Mouse (Mus musculus) MEL (cell line): Measurements from ENCODE around the gene Rmnd1. TPM values are rescaled to one million over a fixed set of nuclear protein-coding genes. Genes with fewer than 3 reads are reported as not detected.

Experiments
- DNase-seq: peaks from one replicate; pipeline ENCODE4 v3.0.0; 2011; ENCODE audit warnings: low read depth, low spot score
- H3K27ac ChIP-seq: 2 replicates; pipeline ENCODE4 v1.5.1; 2012; ENCODE audit warnings: low read depth, mild to moderate bottlenecking, control low read depth, low read length, moderate library complexity; ENCODE audit not compliant: control insufficient read depth
- H3K27me3 ChIP-seq, 2 experiments: fragments of 150-350 bp in 1 of 2; sonication (generic) in 1 of 2; 2 replicates each; pipeline ENCODE4 v1.6.1; 2012; ENCODE audit warnings: low read length in 2 of 2, mild to moderate bottlenecking in 2 of 2, improper control_type of control experiment in 1 of 2, moderate library complexity in 1 of 2; ENCODE audit not compliant: insufficient read depth in 2 of 2, control insufficient read depth in 1 of 2
- H3K36me3 ChIP-seq, 2 experiments: 2 replicates each; pipeline ENCODE4 v1.6.1; 2012 to 2014; ENCODE audit warnings: low read length in 2 of 2, improper control_type of control experiment in 1 of 2, inconsistent platforms in 1 of 2, mild to moderate bottlenecking in 1 of 2; ENCODE audit not compliant: insufficient read depth in 2 of 2, control insufficient read depth in 1 of 2
- H3K4me1 ChIP-seq, 2 experiments: fragments of 150-350 bp in 1 of 2; sonication (generic) in 1 of 2; 2 replicates each; pipeline ENCODE4 v1.6.1; 2012; ENCODE audit warnings: low read length in 2 of 2, improper control_type of control experiment in 1 of 2, mild to moderate bottlenecking in 1 of 2; ENCODE audit not compliant: insufficient read depth in 2 of 2, control insufficient read depth in 1 of 2
- H3K4me3 ChIP-seq, 2 experiments: fragments of 150-350 bp in 1 of 2; sonication (generic) in 1 of 2; 2 replicates each; pipeline ENCODE4 v1.5.1; 2012; ENCODE audit warnings: low read depth in 2 of 2, low read length in 2 of 2, mild to moderate bottlenecking in 2 of 2, moderate library complexity in 2 of 2, control low read depth in 1 of 2, improper control_type of control experiment in 1 of 2; ENCODE audit not compliant: control insufficient read depth in 1 of 2, insufficient read depth in 1 of 2
- H3K79me2 ChIP-seq: 2 replicates; pipeline ENCODE4 v1.6.1; 2012; ENCODE audit warnings: mild to moderate bottlenecking, low read length, moderate library complexity; ENCODE audit not compliant: control insufficient read depth, poor library complexity, insufficient read depth
- H3K9ac ChIP-seq: 2 replicates; pipeline ENCODE4 v1.6.1; 2012; ENCODE audit warnings: low read depth, mild to moderate bottlenecking, control low read depth, low read length, moderate library complexity; ENCODE audit not compliant: control insufficient read depth, poor library complexity, severe bottlenecking
- H3K9me3 ChIP-seq: fragments of 150-350 bp; sonication (generic); replicated peaks from 2 replicates; pipeline ENCODE4 v1.6.1; 2012; ENCODE audit warnings: mild to moderate bottlenecking, low read length, improper control_type of control experiment, moderate library complexity; ENCODE audit not compliant: insufficient read depth
- CHD2 ChIP-seq: IDR thresholded peaks from 2 replicates; pipeline ENCODE4 v1.6.1; 2011; ENCODE audit warnings: low read length, improper control_type of control experiment
- CTCF ChIP-seq, 3 experiments: IDR thresholded peaks in 2 of 3; conservative IDR thresholded peaks in 1 of 3; 2 replicates each; pipeline ENCODE4 v1.5.1; 2011 to 2012; ENCODE audit warnings: low read length in 3 of 3, low read depth in 2 of 3, mild to moderate bottlenecking in 2 of 3, improper control_type of control experiment in 1 of 3, inconsistent platforms in 1 of 3, mixed read lengths in 1 of 3, moderate library complexity in 1 of 3; ENCODE audit not compliant: control insufficient read depth in 1 of 3, insufficient read depth in 1 of 3, poor library complexity in 1 of 3, severe bottlenecking in 1 of 3
- E2F4 ChIP-seq: IDR thresholded peaks from 2 replicates; pipeline ENCODE4 v1.6.1; 2011; ENCODE audit warnings: low read depth, low read length, improper control_type of control experiment, borderline replicate concordance
- EP300 ChIP-seq, 2 experiments: IDR thresholded peaks; 2 replicates each; pipeline ENCODE4 v1.6.1; 2011; ENCODE audit warnings: improper control_type of control experiment in 2 of 2, low read length in 2 of 2, low read depth in 1 of 2, mild to moderate bottlenecking in 1 of 2
- ETS1 ChIP-seq: IDR thresholded peaks from 2 replicates; pipeline ENCODE4 v1.6.1; 2012; ENCODE audit warnings: low read depth, mild to moderate bottlenecking, inconsistent platforms, low read length, improper control_type of control experiment, moderate library complexity
- GATA1 ChIP-seq: IDR thresholded peaks from 2 replicates; pipeline ENCODE4 v1.6.1; 2011; ENCODE audit warnings: low read depth, low read length, improper control_type of control experiment
- HCFC1 ChIP-seq: IDR thresholded peaks from 2 replicates; pipeline ENCODE4 v1.6.1; 2012; ENCODE audit warnings: low read depth, mild to moderate bottlenecking, inconsistent platforms, low read length, improper control_type of control experiment, moderate library complexity
- JUND ChIP-seq: IDR thresholded peaks from 2 replicates; pipeline ENCODE4 v1.6.1; 2011; ENCODE audit warnings: low read depth, mild to moderate bottlenecking, improper control_type of control experiment, low read length
- MAFK ChIP-seq: IDR thresholded peaks from 2 replicates; pipeline ENCODE4 v1.6.1; 2011; ENCODE audit warnings: low read depth, mild to moderate bottlenecking, low read length, improper control_type of control experiment, borderline replicate concordance
- MAZ ChIP-seq: IDR thresholded peaks from 2 replicates; pipeline ENCODE4 v1.6.1; 2012; ENCODE audit warnings: low read depth, mild to moderate bottlenecking, inconsistent platforms, low read length, improper control_type of control experiment
- MEF2A ChIP-seq: IDR thresholded peaks from 2 replicates; pipeline ENCODE4 v1.6.1; 2014; ENCODE audit warnings: low read depth, mild to moderate bottlenecking, inconsistent platforms, low read length, improper control_type of control experiment; ENCODE audit not compliant: poor library complexity, insufficient replicate concordance, severe bottlenecking; ENCODE audit errors: extremely low read depth
- MXI1 ChIP-seq: IDR thresholded peaks from 2 replicates; pipeline ENCODE4 v1.6.1; 2011; ENCODE audit warnings: mild to moderate bottlenecking, low read depth, low read length, improper control_type of control experiment
- MYB ChIP-seq: IDR thresholded peaks from 2 replicates; pipeline ENCODE4 v1.6.1; 2011; ENCODE audit warnings: mild to moderate bottlenecking, low read depth, low read length, improper control_type of control experiment
- MYC ChIP-seq: IDR thresholded peaks from 2 replicates; pipeline ENCODE4 v1.6.1; 2011; ENCODE audit warnings: low read depth, mild to moderate bottlenecking, low read length, improper control_type of control experiment, moderate library complexity
- NELFE ChIP-seq: IDR thresholded peaks from 2 replicates; pipeline ENCODE4 v1.6.1; 2011; ENCODE audit warnings: low read depth, low read length, improper control_type of control experiment
- POLR2AphosphoS2 ChIP-seq: IDR thresholded peaks from 2 replicates; pipeline ENCODE4 v1.6.1; 2011; ENCODE audit warnings: low read length, improper control_type of control experiment
- RAD21 ChIP-seq: IDR thresholded peaks from 2 replicates; pipeline ENCODE4 v1.6.1; 2011; ENCODE audit warnings: mild to moderate bottlenecking, low read depth, low read length, improper control_type of control experiment
- RCOR1 ChIP-seq: IDR thresholded peaks from 2 replicates; pipeline ENCODE4 v1.6.1; 2012; ENCODE audit warnings: low read depth, mild to moderate bottlenecking, inconsistent platforms, low read length, improper control_type of control experiment
- SIN3A ChIP-seq: IDR thresholded peaks from 2 replicates; pipeline ENCODE4 v1.6.1; 2012; ENCODE audit warnings: low read length, improper control_type of control experiment, inconsistent platforms
- TCF12 ChIP-seq: IDR thresholded peaks from 2 replicates; pipeline ENCODE4 v1.6.1; 2014; ENCODE audit warnings: low read depth, mild to moderate bottlenecking, inconsistent platforms, low read length, improper control_type of control experiment, moderate library complexity
- UBTF ChIP-seq: IDR thresholded peaks from 2 replicates; pipeline ENCODE4 v1.6.1; 2012; ENCODE audit warnings: low read depth, mild to moderate bottlenecking, inconsistent platforms, low read length, improper control_type of control experiment, moderate library complexity, borderline replicate concordance; ENCODE audit not compliant: insufficient read depth
- ZC3H11A ChIP-seq: IDR thresholded peaks from 2 replicates; pipeline ENCODE4 v1.6.1; 2012; ENCODE audit warnings: low read depth, mild to moderate bottlenecking, inconsistent platforms, low read length, improper control_type of control experiment
- ZKSCAN1 ChIP-seq: IDR thresholded peaks from 2 replicates; pipeline ENCODE4 v1.6.1; 2012; ENCODE audit warnings: low read depth, mild to moderate bottlenecking, inconsistent platforms, low read length, improper control_type of control experiment, moderate library complexity
- ZMIZ1 ChIP-seq: IDR thresholded peaks from 2 replicates; pipeline ENCODE4 v1.6.1; 2012; ENCODE audit warnings: low read depth, mild to moderate bottlenecking, inconsistent platforms, low read length, improper control_type of control experiment, moderate library complexity
- ZNF384 ChIP-seq: IDR thresholded peaks from 2 replicates; pipeline ENCODE4 v1.6.1; 2012; ENCODE audit warnings: low read depth, mild to moderate bottlenecking, inconsistent platforms, low read length, improper control_type of control experiment
- polyA plus RNA-seq, 2 experiments: library from polyadenylated mRNA; stranded (reverse) in 1 of 2; unstranded in 1 of 2; fragments of >175 nt in 1 of 2; fragments of >200 nt in 1 of 2; gene quantifications; 2 replicates each; pipeline versions ENCODE4 v1.2.1 to v1.2.4; 2012; ENCODE audit warnings: low replicate concordance in 2 of 2, low read depth in 1 of 2; ENCODE audit not compliant: insufficient read length in 2 of 2, insufficient read depth in 1 of 2, missing spikeins in 1 of 2
- total RNA-seq: library from RNA; depleted of rRNA; stranded (reverse); fragments of 300-350 nt; gene quantifications from 2 replicates; pipeline ENCODE4 v1.2.3, GENCODE M21; 2012

Gene Rmnd1
- total and polyA plus RNA-seq, 3 experiments, result 38.8 to 39.6 TPM; not detected in 1

DNA sequence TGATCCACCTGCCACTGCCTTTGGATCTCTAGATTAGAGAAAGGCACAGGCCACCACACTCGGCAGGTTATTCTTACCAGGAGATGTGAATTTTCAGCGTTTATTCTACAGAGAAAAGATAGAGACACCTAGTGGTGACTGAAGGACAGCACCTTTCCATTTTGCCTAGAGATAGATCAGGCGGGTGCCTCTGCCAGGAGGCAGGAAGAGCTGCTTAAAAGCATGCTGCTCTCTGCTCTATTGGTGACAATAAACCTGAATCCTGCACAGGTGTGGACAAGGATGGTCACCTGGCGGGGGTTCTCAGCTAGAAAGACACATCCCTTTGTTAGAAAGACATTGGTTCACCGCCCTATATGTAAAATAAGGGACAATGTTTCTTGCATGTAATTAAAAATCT lies 60.2 kb downstream of the Rmnd1 start (continued):
- no peak for TF ChIP-seq ZKSCAN1
- TF ChIP-seq POLR2AphosphoS2, result no peak
- TF ChIP-seq MAFK, result no peak
- TF ChIP-seq MXI1, result no peak

DNA sequence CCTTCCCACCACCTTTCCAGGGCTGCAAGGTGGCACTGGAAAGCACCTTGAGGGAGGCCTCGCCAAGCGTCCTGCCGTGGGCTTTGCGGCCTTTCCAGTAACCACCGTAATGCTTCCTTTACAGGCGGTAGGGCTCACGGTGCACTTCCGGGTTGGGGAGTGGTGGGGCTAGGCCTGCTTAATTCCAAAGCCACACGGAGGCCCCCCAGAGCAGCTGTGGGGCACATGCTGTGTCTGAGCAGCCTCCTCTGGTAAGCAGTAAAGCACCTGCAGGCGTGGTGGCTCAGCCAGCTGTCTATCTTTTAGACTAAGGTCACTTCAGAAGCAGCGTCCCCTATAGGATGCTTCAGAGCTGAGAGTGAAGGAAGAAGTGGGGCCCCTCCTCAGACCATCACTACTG lies 62.1 kb downstream of the Rmnd1 start:
- no peak overlapping the region for H3K9ac ChIP-seq

DNA sequence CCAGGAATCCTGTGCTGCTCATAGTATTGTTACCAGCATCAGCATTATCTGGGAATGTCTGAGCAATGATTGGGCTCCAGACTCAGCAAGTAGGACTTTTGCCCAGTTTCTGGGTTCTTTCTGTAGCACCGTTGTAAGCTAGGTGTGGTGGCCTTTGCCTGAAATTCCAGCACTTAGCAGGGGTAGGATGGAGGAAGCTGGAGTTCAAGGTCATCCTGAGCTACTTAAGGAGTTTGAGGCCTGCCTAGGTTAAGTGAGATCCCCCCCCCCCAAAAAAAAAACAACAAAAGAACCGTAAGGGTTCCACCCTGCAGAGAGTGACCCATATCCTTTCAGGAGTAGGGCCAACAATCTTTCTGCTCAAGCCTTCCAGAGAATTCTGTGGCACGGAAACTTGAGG lies 67.6 kb downstream of the Rmnd1 start:
- Histone ChIP-seq H3K9ac (no peak overlapping the region), H3K36me3 (no peaks in the 10 kb centered on the region), H3K27me3 (no peaks in the 10 kb centered on the region), H3K27ac (no peak overlapping the region), H3K9me3 (no peaks in the 10 kb centered on the region), H3K4me1 (no peaks in the 10 kb centered on the region), H3K4me3 (no peak overlapping the region), H3K79me2 (no peaks in the 10 kb centered on the region)
- no peak for TF ChIP-seq CHD2
- no peak for TF ChIP-seq MEF2A
- TF ChIP-seq TCF12, result no peak
- no peak for TF ChIP-seq JUND
- no peak for TF ChIP-seq ZC3H11A
- TF ChIP-seq ETS1, result no peak
- TF ChIP-seq MYC, result no peak
- no peak for TF ChIP-seq SIN3A
- TF ChIP-seq RAD21, result no peak
- TF ChIP-seq MXI1, result no peak
- TF ChIP-seq NELFE, result no peak
- TF ChIP-seq CTCF (IDR thresholded peaks at IDR 0.05 in 2 of 3, conservative IDR thresholded peaks at IDR 0.05 in 1 of 3; ENCODE audit: control insufficient read depth in 1 of 3, insufficient read depth in 1 of 3, low read depth in 2 of 3, low read length in 3 of 3, poor library complexity in 1 of 3, severe bottlenecking in 1 of 3), result no peak
- no peak for TF ChIP-seq ZNF384
- no peak for TF ChIP-seq ZMIZ1
- TF ChIP-seq MYB, result no peak
- no peak for TF ChIP-seq RCOR1
- TF ChIP-seq MAZ, result no peak
- DNase-seq, result no peak

More for the DNA sequence above, 62.1 kb downstream of the Rmnd1 start:
- H3K4me3 ChIP-seq, result no peak overlapping the region
- H3K27ac ChIP-seq, result no peak overlapping the region
- no peak for TF ChIP-seq MYB
- TF ChIP-seq POLR2AphosphoS2, result no peak
- TF ChIP-seq ZC3H11A, result no peak
- no peak for TF ChIP-seq EP300 (IDR thresholded peaks at IDR 0.05; ENCODE audit: low read depth in 1 of 2, low read length in 2 of 2)
- no peak for TF ChIP-seq SIN3A
- TF ChIP-seq RAD21, result no peak
- no peak for TF ChIP-seq UBTF
- TF ChIP-seq RCOR1, result no peak
- TF ChIP-seq NELFE, result no peak
- no peak for TF ChIP-seq E2F4
- TF ChIP-seq GATA1, result no peak
- no peak for TF ChIP-seq ZNF384
- TF ChIP-seq MAZ, result no peak
- no peak for TF ChIP-seq ZMIZ1
- TF ChIP-seq HCFC1, result no peak
- TF ChIP-seq ETS1, result no peak
- no peaks in the 10 kb centered on the region for H3K9me3 ChIP-seq
- H3K4me1 ChIP-seq, result no peaks in the 10 kb centered on the region
- no peaks in the 10 kb centered on the region for H3K36me3 ChIP-seq
- H3K79me2 ChIP-seq, result no peaks in the 10 kb centered on the region
- DNase-seq, result no peak
- no peaks in the 10 kb centered on the region for H3K27me3 ChIP-seq
